Mouse (Mus musculus): ENCODE measurements at regions not wholly inside any gene's neighbourhood (a gene's known extent, or its start where the extent isn't known, plus 50 kb on each side); places are given as distances from the start of the nearest gene placed in this dataset.

DNA sequence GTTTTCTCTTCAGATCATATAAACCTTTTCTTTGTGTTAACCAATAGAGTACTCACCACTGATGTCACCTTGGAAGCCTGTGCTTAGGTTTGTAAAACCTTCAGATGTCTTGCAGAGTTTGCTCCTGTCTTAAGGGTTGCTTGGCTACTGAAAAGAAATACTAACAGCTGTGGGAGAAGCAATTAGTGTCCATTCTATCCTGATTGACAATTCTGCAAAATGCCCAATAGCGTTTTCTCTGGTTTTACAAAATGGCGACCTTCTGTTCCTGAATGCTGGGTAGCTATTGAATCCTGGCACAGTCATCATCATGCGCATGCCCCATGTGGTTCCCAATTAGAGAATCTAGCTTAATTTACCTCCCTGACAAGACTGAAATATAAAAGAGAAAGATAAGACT, 347.7 kb upstream of the Adgra3 start:
- TF ChIP-seq CTCF (IDR thresholded peaks at IDR 0.05) (no peak), EP300 (IDR thresholded peaks at IDR 0.05) (no peak)
